Mouse (Mus musculus) liver, embryonic 11.5 days (tissue): ENCODE results near the gene Plekhh3. TPM values are rescaled to one million over a fixed set of nuclear protein-coding genes. Genes with fewer than 3 reads are reported as not detected.

Experiments
- ATAC-seq: fragments of 200-750 bp; cut with Nextera tagmentation; replicated peaks from 2 replicates; pipeline ENCODE4 v1.8.0; 2017; ENCODE audit warnings: moderate number of reproducible peaks, mild to moderate bottlenecking, moderate TSS enrichment, moderate library complexity; ENCODE audit not compliant: low FRiP score
- DNase-seq: peaks from one replicate; pipeline ENCODE4 v3.0.0-alpha.2; 2017; ENCODE audit warnings: low spot score
- H3K27ac ChIP-seq: fragments of 300-500 bp; sonication (generic); 2 replicates; pipeline ENCODE4 v1.5.1; 2014; ENCODE audit warnings: mild to moderate bottlenecking, low read depth, low read length, control low read depth
- H3K27me3 ChIP-seq: fragments of 300-500 bp; sonication (generic); replicated peaks from 2 replicates; pipeline ENCODE4 v1.6.1; 2014; ENCODE audit warnings: low read length, mixed read lengths; ENCODE audit not compliant: control insufficient read depth, insufficient read depth
- H3K36me3 ChIP-seq: fragments of 300-500 bp; sonication (generic); 2 replicates; pipeline ENCODE4 v1.6.1; 2014; ENCODE audit warnings: mild to moderate bottlenecking, low read length, moderate library complexity, mixed read lengths; ENCODE audit not compliant: control insufficient read depth, insufficient read depth
- H3K4me1 ChIP-seq: fragments of 300-500 bp; sonication (generic); replicated peaks from 2 replicates; pipeline ENCODE4 v1.6.1; 2014; ENCODE audit warnings: low read length, mixed read lengths; ENCODE audit not compliant: control insufficient read depth, insufficient read depth
- H3K4me2 ChIP-seq: fragments of 300-500 bp; sonication (generic); 2 replicates; pipeline ENCODE4 v1.6.1; 2014; ENCODE audit warnings: mild to moderate bottlenecking, control low read depth, moderate library complexity
- H3K4me3 ChIP-seq: fragments of 300-500 bp; sonication (generic); 2 replicates; pipeline ENCODE4 v1.5.1; 2014; ENCODE audit warnings: low read depth, low read length, control low read depth
- H3K9ac ChIP-seq: fragments of 300-500 bp; sonication (generic); 2 replicates; pipeline ENCODE4 v1.6.1; 2014; ENCODE audit warnings: low read depth, low read length, control low read depth
- H3K9me3 ChIP-seq: fragments of 300-500 bp; sonication (generic); 2 replicates; pipeline ENCODE4 v1.6.1; 2016; ENCODE audit warnings: low read length, inconsistent platforms, mixed read lengths; ENCODE audit not compliant: control insufficient read depth
- WGBS: fragments of 180-500 bp; shearing (Covaris S2); extraction: QIAGEN DNeasy Blood & Tissue Kit; methylation state at CpG from one replicate; pipeline ENCODE4 v1.1.7; 2014; 5-methylcytosine and 5-hydroxymethylcytosine counted together
- polyA plus RNA-seq: library from polyadenylated mRNA; unstranded; fragments of >200 nt; fragmentation: Nextera tagmentation; extraction: Ambion mirVana; gene quantifications from 2 replicates; pipeline ENCODE4 v1.2.1, GENCODE M21; 2014

The Plekhh3 gene
- polyA plus RNA-seq, 1 experiment from 2014 or later: 3.8 TPM

DNA sequence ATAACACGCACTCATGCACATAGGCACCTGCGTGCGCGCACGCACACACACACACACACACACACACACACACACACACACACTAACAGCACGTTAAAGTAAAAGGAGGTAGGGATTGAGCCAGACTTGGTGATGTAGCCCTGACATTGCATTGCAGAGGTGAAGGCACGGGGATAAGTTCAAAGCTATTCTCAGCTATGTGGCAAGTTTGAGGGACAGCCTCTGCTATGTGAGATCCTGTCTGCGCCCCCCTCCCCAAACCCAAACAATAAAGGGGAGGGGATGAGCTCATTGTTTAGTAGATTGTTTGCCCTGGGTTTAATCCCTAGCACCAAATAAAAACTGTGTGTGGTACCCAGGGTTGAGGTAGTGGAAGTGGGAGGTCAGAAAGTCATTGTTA lies 30.1 kb downstream of the Plekhh3 start:
- H3K4me1 ChIP-seq: peaks cover 2% of the 10 kb centered on the region; the same call in 1 of the 2 replicates
- no peak overlapping the region for H3K9ac ChIP-seq
- ATAC-seq: no peak
- H3K4me2 ChIP-seq: no peak overlapping the region
- no peaks in the 10 kb centered on the region for H3K9me3 ChIP-seq
- 77% methylated on average over 8 of the region's 8 CpGs for WGBS
- no peak overlapping the region for H3K4me3 ChIP-seq
- no peak overlapping the region for H3K27ac ChIP-seq
- no peaks in the 10 kb centered on the region for H3K36me3 ChIP-seq
- DNase-seq: no peak
- H3K27me3 ChIP-seq: peaks cover 40% of the 10 kb centered on the region

- Histone ChIP-seq H3K27ac (no peak overlapping the region), H3K27me3 (peaks cover 40% of the 10 kb centered on the region), H3K4me3 (peak overlapping the region; percentile 20; the same call in 1 of the 2 replicates), H3K4me2 (peak overlapping the region; percentile 64), H3K36me3 (no peaks in the 10 kb centered on the region), H3K9me3 (no peaks in the 10 kb centered on the region), H3K4me1 (peaks cover 2% of the 10 kb centered on the region; the same call in 1 of the 2 replicates), H3K9ac (no peak overlapping the region)
- 33% methylated on average over 27 of the region's 27 CpGs for WGBS
- no peak for ATAC-seq
- DNase-seq: no peak
These were observed 30.9 kb downstream of the Plekhh3 start for GRCm38 (mm10) chr11:101140164-101140819.

DNA sequence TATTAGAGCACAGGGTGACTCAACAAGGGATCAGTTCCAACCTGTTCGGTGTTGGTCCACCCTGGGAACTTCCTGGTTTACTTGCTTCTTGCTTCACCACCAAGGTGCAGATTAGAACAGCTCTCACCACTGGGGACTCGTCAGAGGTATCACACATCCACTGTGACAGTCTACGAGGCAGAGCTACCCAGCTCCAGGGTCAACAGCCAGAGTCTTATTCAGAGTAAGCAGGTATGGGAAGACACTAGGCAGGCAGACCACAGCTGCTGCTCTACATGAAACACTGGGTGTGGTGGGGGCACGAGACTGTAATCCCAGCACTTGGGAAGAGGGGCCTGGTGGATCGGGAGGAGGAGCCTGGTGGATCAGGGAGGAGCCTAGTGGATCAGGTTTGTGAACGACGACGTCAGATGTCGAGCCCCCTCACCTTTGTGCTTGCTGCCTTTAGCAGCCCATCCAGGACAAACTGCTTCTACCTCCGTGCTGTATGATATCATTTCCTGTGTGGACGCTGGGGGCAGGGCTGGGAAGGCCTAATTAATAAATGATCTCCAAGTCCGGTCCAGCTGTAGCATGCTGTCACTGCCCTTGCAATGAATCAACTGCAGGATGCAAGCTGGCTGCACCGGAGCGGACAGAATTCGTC lies 32.5 kb downstream of the Plekhh3 start:
- DNase-seq (no peak), ATAC-seq (no peak)
- H3K9ac ChIP-seq: no peak overlapping the region
- 25% methylated on average over 15 of the region's 15 CpGs for WGBS
- no peaks in the 10 kb centered on the region for H3K9me3 ChIP-seq
- peaks cover 39% of the 10 kb centered on the region for H3K27me3 ChIP-seq
- peaks cover 2% of the 10 kb centered on the region; the same call in 1 of the 2 replicates for H3K4me1 ChIP-seq
- peak overlapping the region; percentile 45 for H3K4me2 ChIP-seq
- H3K36me3 ChIP-seq: no peaks in the 10 kb centered on the region
- no peak overlapping the region for H3K27ac ChIP-seq
- H3K4me3 ChIP-seq: 0 out of 2 replicates have a peak overlapping the region, but pooled peaks have one; percentile 10

DNA sequence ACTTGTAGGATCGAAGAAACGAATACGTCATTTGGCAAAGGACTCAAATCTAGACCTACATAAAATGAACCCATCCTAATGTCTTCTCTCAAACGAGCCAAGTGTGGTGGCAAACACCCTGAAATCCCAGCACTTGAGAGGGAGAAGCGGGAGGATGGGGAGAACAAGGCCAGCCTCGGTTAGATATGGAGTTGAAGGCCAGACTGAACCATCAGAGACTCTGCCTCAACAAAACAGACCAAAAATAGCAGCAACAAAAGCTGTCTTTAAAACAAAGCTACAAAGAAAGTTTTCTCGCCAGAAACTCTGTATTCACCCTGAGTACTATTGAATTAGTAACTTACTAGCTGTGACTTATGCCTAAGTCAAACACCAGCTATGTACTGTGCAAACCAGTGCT lies 34.2 kb downstream of the Plekhh3 start:
- no peak overlapping the region for H3K4me2 ChIP-seq
- no peaks in the 10 kb centered on the region; the same call in 1 of the 2 replicates for H3K4me1 ChIP-seq
- H3K27me3 ChIP-seq: peaks cover 33% of the 10 kb centered on the region
- 78% methylated on average over 7 of the region's 7 CpGs for WGBS
- no peak for ATAC-seq
- no peak overlapping the region for H3K27ac ChIP-seq
- no peak overlapping the region for H3K4me3 ChIP-seq
- no peaks in the 10 kb centered on the region for H3K36me3 ChIP-seq
- no peak overlapping the region for H3K9ac ChIP-seq
- H3K9me3 ChIP-seq: no peaks in the 10 kb centered on the region
- no peak for DNase-seq

GRCm38 (mm10) chr11:101134217-101134865 lies 36.8 kb downstream of the Plekhh3 start:
- Histone ChIP-seq H3K4me1 (peaks cover 8% of the 10 kb centered on the region), H3K4me3 (no peak overlapping the region), H3K9ac (no peak overlapping the region), H3K36me3 (no peaks in the 10 kb centered on the region), H3K27me3 (peaks cover 8% of the 10 kb centered on the region), H3K27ac (no peak overlapping the region), H3K4me2 (no peak overlapping the region), H3K9me3 (no peaks in the 10 kb centered on the region)
- ATAC-seq: no peak
- DNase-seq: no peak
- 79% methylated on average over 13 of the region's 13 CpGs for WGBS

GRCm38 (mm10) chr11:101133037-101133436 lies 38.1 kb downstream of the Plekhh3 start:
- 37% methylated on average over 12 of the region's 12 CpGs for WGBS
- Histone ChIP-seq H3K27ac (no peak overlapping the region), H3K4me2 (no peak overlapping the region), H3K36me3 (no peaks in the 10 kb centered on the region), H3K27me3 (no peaks in the 10 kb centered on the region), H3K4me1 (peaks cover 8% of the 10 kb centered on the region), H3K4me3 (no peak overlapping the region), H3K9ac (no peak overlapping the region), H3K9me3 (no peaks in the 10 kb centered on the region)
- ATAC-seq (no peak), DNase-seq (no peak)

- H3K4me1 ChIP-seq: peaks cover 8% of the 10 kb centered on the region
- H3K9ac ChIP-seq: no peak overlapping the region
- H3K36me3 ChIP-seq: peaks cover 5% of the 10 kb centered on the region
- H3K9me3 ChIP-seq: no peaks in the 10 kb centered on the region
- no peak overlapping the region for H3K4me2 ChIP-seq
- no peak overlapping the region for H3K27ac ChIP-seq
- DNase-seq: no peak
- no peaks in the 10 kb centered on the region for H3K27me3 ChIP-seq
- 86% methylated on average over 6 of the region's 6 CpGs for WGBS
- ATAC-seq: no peak
- H3K4me3 ChIP-seq: no peak overlapping the region
These were observed 39.5 kb downstream of the Plekhh3 start for GRCm38 (mm10) chr11:101131701-101132100.

- no peak overlapping the region for H3K4me2 ChIP-seq
- H3K36me3 ChIP-seq: peaks cover 10% of the 10 kb centered on the region
- ATAC-seq: no peak
- no peak overlapping the region; the same call in 1 of the 2 replicates for H3K27ac ChIP-seq
- WGBS: 73% methylated on average over 2 of the region's 2 CpGs
- DNase-seq: no peak
- H3K9ac ChIP-seq: no peak overlapping the region
- H3K4me1 ChIP-seq: peaks cover 8% of the 10 kb centered on the region
- H3K4me3 ChIP-seq: no peak overlapping the region
- no peaks in the 10 kb centered on the region for H3K27me3 ChIP-seq
- H3K9me3 ChIP-seq: no peaks in the 10 kb centered on the region
These were observed 40.0 kb downstream of the Plekhh3 start for GRCm38 (mm10) chr11:101131187-101131586.
